Comparison of ENCODE assay signal across 20 mouse cellular contexts in genomic region chr9:78314696-78315095, GRCm38 (mm10). TPM values are rescaled to one million over a fixed set of nuclear protein-coding genes. Genes with fewer than 3 reads are reported as not detected.
DNase-seq lines count a peak whose midpoint lies in the region.
"Had no signal": no experiment of that assay in that cellular context is flagged by ENCODE, and none has a peak within 500 bp of the region (broad histone marks: within the 10 kb centered on the region; RNA-seq: fewer than 3 reads in every experiment).

Omt2a (minus strand) TSS chr9:78314796.

- H3K9me3 ChIP-seq in heart, embryonic 10.5 days = no peaks in the 10 kb centered on the region
- H3K9me3 ChIP-seq: G1E had no signal

- no peaks in the 10 kb centered on the region for H3K36me3 ChIP-seq in heart, embryonic 10.5 days
- H3K36me3 ChIP-seq: G1E had no signal

- WGBS in heart, embryonic 10.5 days = 67% methylated on average over 2 of the region's 2 CpGs

- no peak within 1 kb of the TSS for H3K27ac ChIP-seq in heart, embryonic 10.5 days

- H3K27me3 ChIP-seq in heart, embryonic 10.5 days (ENCODE audit: insufficient read depth, poor library complexity, severe bottlenecking) = no peaks in the 10 kb centered on the region
- H3K27me3 ChIP-seq: CH12.LX, Patski had no signal

- H3K4me3 ChIP-seq in heart, embryonic 10.5 days = no peak within 1 kb of the TSS

- no peaks in the 10 kb centered on the region for H3K4me1 ChIP-seq in heart, embryonic 10.5 days

- peak; percentile 10 for DNase-seq in heart, adult 11 months
- no peak for DNase-seq in heart, embryonic 10.5 days (ENCODE audit: low spot score)
- DNase-seq: adrenal gland, adult 2 months; adrenal gland, adult 8-10 months; adrenal gland, postnatal 10 days; adrenal gland, postnatal 14 days; adrenal gland, postnatal 25 days; adrenal gland, postnatal 36 days; B cell, adult 2 months; cerebellum, adult 11 months; cerebellum, adult 11-12 months; cerebellum, adult 18-20 months; cerebellum, adult 2 months had no signal

RNA-seq across cellular contexts. Expression of gene Omt2a, which starts in this region (rescaled TPM):
- polyA plus RNA-seq in heart, embryonic 10.5 days (2016; fragmentation: Nextera tagmentation; extraction: Ambion mirVana) = not detected in 2 replicates
- polyA plus RNA-seq: activated CD4-positive, CD25-positive, alpha-beta regulatory T cell, adult 4 months; adrenal gland, adult 2 months; brain, embryonic 14.5 days; C2C12; CD4-positive, CD25-positive, alpha-beta regulatory T cell, adult 4 months; cerebellum, adult 2 months; G1E; Patski had no signal
